Mouse (Mus musculus): ENCODE results near the gene Prdm5. TPM values are rescaled to one million over a fixed set of nuclear protein-coding genes. Genes with fewer than 3 reads are reported as not detected.

The Prdm5 gene
- polyA plus RNA-seq, 1 experiment, result 33.2 TPM

DNA sequence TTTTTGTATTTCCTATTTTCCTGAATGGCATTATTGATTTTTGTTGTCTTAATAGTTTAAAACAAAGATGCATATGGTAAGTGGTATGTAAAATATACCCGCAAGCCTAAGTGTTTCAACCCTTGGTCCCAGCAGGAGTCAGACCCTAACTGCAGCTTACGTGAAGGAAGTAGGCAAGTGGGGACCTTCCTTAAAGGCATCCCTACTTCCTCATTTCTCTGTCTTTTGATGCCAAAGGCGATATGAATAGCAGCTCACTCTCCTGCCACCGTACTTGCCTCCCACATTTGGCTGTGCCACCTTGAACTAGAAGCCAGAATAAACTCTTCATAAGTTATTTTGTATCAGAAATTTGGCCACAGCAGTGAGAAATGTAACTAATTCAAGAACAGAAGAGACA, 63.8 kb downstream of the Prdm5 start:
- no peak overlapping the region for H3K4me3 ChIP-seq (ENCODE audit: low read depth, low read length)
- H3K4me1 ChIP-seq (ENCODE audit: control insufficient read depth, insufficient read depth, low read length), result no peaks in the 10 kb centered on the region
- H3K27ac ChIP-seq (ENCODE audit: insufficient read depth, low read length), result no peak overlapping the region
- H3K27me3 ChIP-seq (ENCODE audit: control insufficient read depth, insufficient read depth, low read length, poor library complexity, severe bottlenecking), result no peaks in the 10 kb centered on the region
- no peak for TF ChIP-seq POLR2A (IDR thresholded peaks at IDR 0.05; ENCODE audit: insufficient read depth, low read length)
- TF ChIP-seq CTCF (IDR thresholded peaks at IDR 0.05; ENCODE audit: low read depth, low read length), result no peak
- no peaks in the 10 kb centered on the region for H3K9me3 ChIP-seq (replicated peaks; ENCODE audit: control insufficient read depth, insufficient read depth, low read length, poor library complexity, severe bottlenecking)
- no peaks in the 10 kb centered on the region for H3K36me3 ChIP-seq (ENCODE audit: control insufficient read depth, insufficient read depth, low read length, poor library complexity, severe bottlenecking)
- no peak overlapping the region for H3K9ac ChIP-seq (ENCODE audit: low read depth, poor library complexity, severe bottlenecking)

DNA sequence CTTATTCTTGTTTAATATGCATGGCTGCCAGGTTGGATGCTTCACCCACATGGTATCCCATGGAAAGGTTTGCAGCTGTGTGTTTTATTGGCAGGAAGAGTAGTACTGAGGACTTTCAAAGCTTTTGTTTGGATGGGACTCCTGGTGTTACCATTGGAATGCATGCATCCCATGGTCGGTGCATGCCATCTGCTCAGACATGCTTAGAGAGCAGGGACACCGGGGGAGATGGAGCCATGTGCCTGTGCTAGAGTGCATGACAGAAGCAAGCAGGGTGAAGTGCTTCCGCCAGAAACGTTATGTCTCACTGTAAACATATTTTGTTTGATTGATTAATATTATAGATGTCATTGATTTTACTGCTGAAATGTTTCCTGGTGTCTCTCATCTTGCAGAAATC, 70.3 kb downstream of the Prdm5 start:
- no peak for TF ChIP-seq CTCF (IDR thresholded peaks at IDR 0.05; ENCODE audit: low read depth, low read length)
- TF ChIP-seq EP300 (IDR thresholded peaks at IDR 0.05; ENCODE audit: insufficient read depth, low read depth, low read length), result no peak
- no peak for TF ChIP-seq POLR2A (IDR thresholded peaks at IDR 0.05; ENCODE audit: insufficient read depth, low read length)
- Histone ChIP-seq H3K9me3 (replicated peaks; ENCODE audit: control insufficient read depth, insufficient read depth, low read length, poor library complexity, severe bottlenecking) (no peaks in the 10 kb centered on the region), H3K9ac (ENCODE audit: low read depth, poor library complexity, severe bottlenecking) (no peak overlapping the region), H3K27me3 (ENCODE audit: control insufficient read depth, insufficient read depth, low read length, poor library complexity, severe bottlenecking) (no peaks in the 10 kb centered on the region), H3K36me3 (ENCODE audit: control insufficient read depth, insufficient read depth, low read length, poor library complexity, severe bottlenecking) (no peaks in the 10 kb centered on the region), H3K4me1 (ENCODE audit: control insufficient read depth, insufficient read depth, low read length) (no peaks in the 10 kb centered on the region), H3K4me3 (ENCODE audit: low read depth, low read length) (no peak overlapping the region), H3K27ac (ENCODE audit: insufficient read depth, low read length) (no peak overlapping the region)

GRCm38 (mm10) chr6:65849687-65850086, 70.9 kb downstream of the Prdm5 start:
- Histone ChIP-seq H3K36me3 (ENCODE audit: control insufficient read depth, insufficient read depth, low read length, poor library complexity, severe bottlenecking) (no peaks in the 10 kb centered on the region), H3K4me3 (ENCODE audit: low read depth, low read length) (no peak overlapping the region), H3K9me3 (replicated peaks; ENCODE audit: control insufficient read depth, insufficient read depth, low read length, poor library complexity, severe bottlenecking) (no peaks in the 10 kb centered on the region), H3K4me1 (ENCODE audit: control insufficient read depth, insufficient read depth, low read length) (no peaks in the 10 kb centered on the region), H3K27ac (ENCODE audit: insufficient read depth, low read length) (no peak overlapping the region), H3K27me3 (ENCODE audit: control insufficient read depth, insufficient read depth, low read length, poor library complexity, severe bottlenecking) (no peaks in the 10 kb centered on the region), H3K9ac (ENCODE audit: low read depth, poor library complexity, severe bottlenecking) (no peak overlapping the region)
- no peak for TF ChIP-seq EP300 (IDR thresholded peaks at IDR 0.05; ENCODE audit: insufficient read depth, low read depth, low read length)

- no peak for TF ChIP-seq EP300 (IDR thresholded peaks at IDR 0.05; ENCODE audit: insufficient read depth, low read depth, low read length)
- TF ChIP-seq POLR2A (IDR thresholded peaks at IDR 0.05; ENCODE audit: insufficient read depth, low read length), result no peak
- no peak for TF ChIP-seq CTCF (IDR thresholded peaks at IDR 0.05; ENCODE audit: low read depth, low read length)
- Histone ChIP-seq H3K4me1 (ENCODE audit: control insufficient read depth, insufficient read depth, low read length) (no peaks in the 10 kb centered on the region), H3K27ac (ENCODE audit: insufficient read depth, low read length) (no peak overlapping the region), H3K9me3 (replicated peaks; ENCODE audit: control insufficient read depth, insufficient read depth, low read length, poor library complexity, severe bottlenecking) (no peaks in the 10 kb centered on the region), H3K36me3 (ENCODE audit: control insufficient read depth, insufficient read depth, low read length, poor library complexity, severe bottlenecking) (no peaks in the 10 kb centered on the region), H3K4me3 (ENCODE audit: low read depth, low read length) (no peak overlapping the region), H3K27me3 (ENCODE audit: control insufficient read depth, insufficient read depth, low read length, poor library complexity, severe bottlenecking) (no peaks in the 10 kb centered on the region), H3K9ac (ENCODE audit: low read depth, poor library complexity, severe bottlenecking) (no peak overlapping the region)
Observed at GRCm38 (mm10) chr6:65850221-65850620, 71.4 kb downstream of the Prdm5 start.

- H3K4me1 ChIP-seq (ENCODE audit: control insufficient read depth, insufficient read depth, low read length), result no peaks in the 10 kb centered on the region
- no peak overlapping the region for H3K27ac ChIP-seq (ENCODE audit: insufficient read depth, low read length)
- H3K4me3 ChIP-seq (ENCODE audit: low read depth, low read length), result no peak overlapping the region
- no peaks in the 10 kb centered on the region for H3K9me3 ChIP-seq (replicated peaks; ENCODE audit: control insufficient read depth, insufficient read depth, low read length, poor library complexity, severe bottlenecking)
- TF ChIP-seq POLR2A (IDR thresholded peaks at IDR 0.05; ENCODE audit: insufficient read depth, low read length) (no peak), EP300 (IDR thresholded peaks at IDR 0.05; ENCODE audit: insufficient read depth, low read depth, low read length) (no peak), CTCF (IDR thresholded peaks at IDR 0.05; ENCODE audit: low read depth, low read length) (no peak)
- no peaks in the 10 kb centered on the region for H3K27me3 ChIP-seq (ENCODE audit: control insufficient read depth, insufficient read depth, low read length, poor library complexity, severe bottlenecking)
- H3K9ac ChIP-seq (ENCODE audit: low read depth, poor library complexity, severe bottlenecking), result no peak overlapping the region
- no peaks in the 10 kb centered on the region for H3K36me3 ChIP-seq (ENCODE audit: control insufficient read depth, insufficient read depth, low read length, poor library complexity, severe bottlenecking)
Observed at GRCm38 (mm10) chr6:65854020-65854419, 75.2 kb downstream of the Prdm5 start.

DNA sequence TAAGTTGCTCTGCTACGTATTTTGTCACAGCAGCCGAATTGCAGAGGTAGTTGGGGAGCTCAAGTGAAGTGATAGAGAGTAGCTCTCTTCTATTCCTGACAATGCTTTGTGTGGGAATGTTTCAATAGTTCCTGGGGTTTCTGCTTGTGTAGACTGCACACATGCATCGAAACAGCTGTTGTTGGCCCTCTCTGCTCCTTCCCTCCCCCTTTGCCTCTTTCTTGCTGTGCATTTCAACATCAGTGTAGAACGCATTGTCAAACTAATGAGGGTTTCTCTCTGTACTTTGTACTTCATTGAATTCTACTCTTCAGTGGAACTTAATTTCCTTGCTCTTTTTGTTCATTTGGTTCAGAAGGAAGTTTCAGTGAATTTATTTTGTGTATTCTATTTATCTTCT, 75.8 kb downstream of the Prdm5 start:
- H3K27ac ChIP-seq (ENCODE audit: insufficient read depth, low read length), result no peak overlapping the region

More for the DNA sequence above, 75.8 kb downstream of the Prdm5 start:
- H3K27me3 ChIP-seq (ENCODE audit: control insufficient read depth, insufficient read depth, low read length, poor library complexity, severe bottlenecking), result no peaks in the 10 kb centered on the region
- H3K4me3 ChIP-seq (ENCODE audit: low read depth, low read length), result no peak overlapping the region
- H3K9ac ChIP-seq (ENCODE audit: low read depth, poor library complexity, severe bottlenecking), result no peak overlapping the region
- H3K36me3 ChIP-seq (ENCODE audit: control insufficient read depth, insufficient read depth, low read length, poor library complexity, severe bottlenecking), result no peaks in the 10 kb centered on the region
- H3K9me3 ChIP-seq (replicated peaks; ENCODE audit: control insufficient read depth, insufficient read depth, low read length, poor library complexity, severe bottlenecking), result no peaks in the 10 kb centered on the region
- no peak for TF ChIP-seq CTCF (IDR thresholded peaks at IDR 0.05; ENCODE audit: low read depth, low read length)
- TF ChIP-seq EP300 (IDR thresholded peaks at IDR 0.05; ENCODE audit: insufficient read depth, low read depth, low read length), result no peak
- no peak for TF ChIP-seq POLR2A (IDR thresholded peaks at IDR 0.05; ENCODE audit: insufficient read depth, low read length)
- H3K4me1 ChIP-seq (ENCODE audit: control insufficient read depth, insufficient read depth, low read length), result no peaks in the 10 kb centered on the region

Data from ES-Bruce4 (cell line).